Mouse (Mus musculus) duodenum, adult 2 months (tissue): Measurements from ENCODE around the gene Polr3k. TPM values are rescaled to one million over a fixed set of nuclear protein-coding genes. Genes with fewer than 3 reads are reported as not detected.

Experiments
- polyA plus RNA-seq: library from polyadenylated mRNA; depleted of rRNA; stranded (reverse); fragments of >200 nt; gene quantifications from 2 replicates; pipeline ENCODE4 v1.2.3, GENCODE M21; 2012; ENCODE audit warnings: low replicate concordance; rRNA removed

Gene Polr3k
- polyA plus RNA-seq = 0.69 and 0.89 TPM in 2 replicates

DNA sequence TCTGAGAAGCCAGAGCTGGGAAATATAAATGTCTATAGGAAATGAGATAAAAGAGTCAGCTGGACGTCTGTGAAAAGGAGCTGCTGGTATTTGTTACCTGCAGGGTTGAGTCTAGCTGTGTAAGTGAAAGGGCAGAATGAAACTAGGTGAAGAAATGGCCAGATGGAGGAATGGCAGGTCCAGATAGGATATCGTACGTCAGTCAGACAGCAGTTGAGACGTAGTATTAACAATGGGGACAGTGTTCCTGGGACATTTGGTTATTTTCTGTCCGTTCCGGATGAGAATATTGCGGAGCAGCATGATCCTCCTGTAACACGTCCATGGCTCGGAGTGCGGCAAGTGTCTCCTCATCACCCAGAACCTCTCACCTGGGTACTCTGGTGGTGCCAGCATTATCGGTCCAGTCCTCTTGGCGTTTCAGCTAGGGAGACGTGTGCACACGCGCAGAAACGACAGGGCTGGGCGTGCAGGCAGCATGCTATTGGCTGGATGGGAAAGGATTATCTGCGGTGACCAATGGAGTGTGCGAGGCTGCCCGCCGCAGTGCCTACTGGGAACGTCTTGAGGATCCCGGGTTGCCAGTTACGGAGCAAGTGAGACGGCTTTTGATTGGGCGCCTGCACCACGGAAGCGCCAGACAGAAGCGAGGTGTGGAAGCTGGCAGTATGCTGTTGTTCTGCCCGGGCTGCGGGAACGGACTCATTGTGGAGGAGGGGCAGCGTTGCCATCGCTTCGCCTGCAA, at the start of gene Polr3k:
Polr3k (plus strand) TSS at position 547 of the 745 bp plus-strand sequence.

DNA sequence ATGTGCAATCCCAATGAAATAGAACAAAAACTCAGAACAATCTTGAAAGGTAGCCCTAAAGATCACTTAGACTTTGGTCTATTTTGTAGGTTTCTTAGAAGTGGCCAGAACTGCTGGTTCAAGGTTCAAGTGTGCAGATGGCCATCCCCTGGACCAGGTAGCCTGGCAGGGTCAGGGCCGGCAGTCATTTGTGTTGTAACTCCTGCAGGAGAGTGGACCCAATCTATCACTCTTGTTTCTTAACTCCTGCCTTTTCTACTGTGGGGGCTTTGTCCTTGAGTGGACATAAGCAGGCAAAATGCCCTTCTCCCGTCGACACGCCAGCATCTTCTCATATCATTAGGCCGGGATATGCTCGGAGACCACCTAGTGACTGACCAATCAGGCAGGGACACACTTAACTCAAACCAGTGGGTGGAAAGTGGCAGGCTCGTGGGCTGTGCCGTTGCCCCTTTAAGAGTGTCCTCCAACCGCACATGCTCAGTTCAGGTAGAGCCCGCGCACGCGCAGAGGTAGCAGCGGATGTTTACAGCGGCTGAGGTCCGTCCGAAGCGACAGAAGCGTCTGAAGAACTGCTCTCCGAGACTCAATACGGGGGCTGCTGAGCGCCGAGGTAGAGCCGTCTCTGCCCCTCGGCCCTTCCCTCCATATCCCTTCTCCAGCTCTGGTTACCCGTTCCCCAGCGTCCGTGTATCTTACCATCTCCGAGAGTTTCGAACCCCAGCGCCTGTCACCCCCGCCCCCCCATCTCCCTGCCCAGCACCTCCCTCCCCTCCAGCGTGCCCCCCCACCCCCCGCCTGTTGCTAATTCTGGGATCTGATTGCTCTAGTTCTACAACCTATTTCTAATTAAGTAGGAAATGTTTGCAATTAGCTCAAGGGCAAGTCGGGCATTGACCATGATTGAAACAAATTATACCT, 26.5 kb upstream of the Polr3k start, which contains the start of gene Pcmtd2:
Pcmtd2 (plus strand) TSS at position 483 of the 921 bp plus-strand sequence.

Other genes with a start within 250 kb of the Polr3k start
- 0.63 TPM in 1 of 2 replicates, not detected in the other for gene Gm29797, start 207.3 kb upstream of the Polr3k start, polyA plus RNA-seq
- gene Sox18, start 192.7 kb upstream of the Polr3k start, polyA plus RNA-seq = 37.5 and 89.5 TPM in 2 replicates
- gene Tcea2, start 184.0 kb upstream of the Polr3k start, polyA plus RNA-seq = 3.5 and 3.7 TPM in 2 replicates
- gene Rgs19, start 170.4 kb upstream of the Polr3k start, polyA plus RNA-seq = 17.5 and 20.7 TPM in 2 replicates
- not detected in 2 replicates for gene Lkaaear1, start 165.9 kb upstream of the Polr3k start, polyA plus RNA-seq
- 0.13 TPM in 1 of 2 replicates, not detected in the other for gene Oprl1, start 149.3 kb upstream of the Polr3k start, polyA plus RNA-seq
- 0.26 and 0.67 TPM in 2 replicates for gene Myt1, start 101.0 kb upstream of the Polr3k start, polyA plus RNA-seq
- gene Pcmtd2, start 26.5 kb upstream of the Polr3k start, polyA plus RNA-seq = 5.0 and 8.6 TPM in 2 replicates
- not detected in 2 replicates for gene Gm14496, start 126.8 kb downstream of the Polr3k start, polyA plus RNA-seq